Mouse (Mus musculus) cerebellum, adult 9-10 months (tissue): ENCODE data around the gene Ppp6r1.

Source experiments
- DNase-seq: peaks from one replicate; pipeline ENCODE4 v3.0.0; 2022

Ppp6r1 gene

GRCm38 (mm10) chr7:4658912-4659551, at the start of gene Ppp6r1:
TSS of gene Ppp6r1 (minus strand) at chr7:4659019.
- DNase-seq = peak; percentile 97

- DNase-seq = peak; percentile 57
Observed at GRCm38 (mm10) chr7:4705098-4705497, 46.3 kb upstream of the Ppp6r1 start.

GRCm38 (mm10) chr7:4703195-4703594, 44.4 kb upstream of the Ppp6r1 start:
- no peak for DNase-seq

- DNase-seq = no peak
Observed at GRCm38 (mm10) chr7:4702334-4702733, 43.5 kb upstream of the Ppp6r1 start.

- no peak for DNase-seq
Observed at GRCm38 (mm10) chr7:4693004-4693403, 34.2 kb upstream of the Ppp6r1 start.

- peak; percentile 56 for DNase-seq
Observed at GRCm38 (mm10) chr7:4690951-4691653, 32.3 kb upstream of the Ppp6r1 start.

- peak; percentile 89 for DNase-seq
Observed at GRCm38 (mm10) chr7:4690387-4690786, 31.6 kb upstream of the Ppp6r1 start, which contains the start of gene Brsk1. TSS of gene Brsk1 (plus strand) at chr7:4690604.

- peak; percentile 96 for DNase-seq
Observed at GRCm38 (mm10) chr7:4684632-4685417, 26.0 kb upstream of the Ppp6r1 start, which contains the start of gene Hspbp1. TSS of gene Hspbp1 (minus strand) at chr7:4685068.

GRCm38 (mm10) chr7:4684203-4684602, 25.4 kb upstream of the Ppp6r1 start:
- no peak for DNase-seq

GRCm38 (mm10) chr7:4683307-4683706, 24.5 kb upstream of the Ppp6r1 start:
- DNase-seq = no peak

- DNase-seq = no peak
Observed at GRCm38 (mm10) chr7:4675200-4675599, 16.4 kb upstream of the Ppp6r1 start.

- no peak for DNase-seq
Observed at GRCm38 (mm10) chr7:4674114-4674731, 15.4 kb upstream of the Ppp6r1 start.

- DNase-seq = no peak
Observed at GRCm38 (mm10) chr7:4671956-4672355, 13.1 kb upstream of the Ppp6r1 start.

GRCm38 (mm10) chr7:4670655-4671255, 11.9 kb upstream of the Ppp6r1 start:
- no peak for DNase-seq

GRCm38 (mm10) chr7:4669156-4669555, 10.3 kb upstream of the Ppp6r1 start:
- no peak for DNase-seq

- DNase-seq = no peak
Observed at GRCm38 (mm10) chr7:4668506-4668905, 9.7 kb upstream of the Ppp6r1 start.

- DNase-seq = no peak
Observed at GRCm38 (mm10) chr7:4666871-4667270, 8.1 kb upstream of the Ppp6r1 start.

GRCm38 (mm10) chr7:4663742-4664141, 4.9 kb upstream of the Ppp6r1 start:
- no peak for DNase-seq

- no peak for DNase-seq
Observed at GRCm38 (mm10) chr7:4663179-4663578, 4.4 kb upstream of the Ppp6r1 start.

GRCm38 (mm10) chr7:4659911-4660443, 1.2 kb upstream of the Ppp6r1 start:
- DNase-seq = peak; percentile 55

- DNase-seq = peak; percentile 62
Observed at GRCm38 (mm10) chr7:4658128-4658907, 501 bp downstream of the Ppp6r1 start.
